Mouse (Mus musculus) CH12.LX (cell line): ENCODE data around the gene Vpreb2. TPM values are rescaled to one million over a fixed set of nuclear protein-coding genes. Genes with fewer than 3 reads are reported as not detected.

Source experiments
- DNase-seq: peaks from one replicate; pipeline ENCODE4 v3.0.0-alpha.2; 2013; ENCODE audit errors: extremely low read depth
- H3K27ac ChIP-seq: 2 replicates; pipeline ENCODE4 v1.5.1; 2012; ENCODE audit warnings: low read depth, mild to moderate bottlenecking, control low read depth, moderate library complexity; ENCODE audit not compliant: insufficient read depth
- H3K27me3 ChIP-seq: replicated peaks from 2 replicates; pipeline ENCODE3; 2012; ENCODE audit warnings: inconsistent platforms
- H3K36me3 ChIP-seq, 2 experiments: replicated peaks in 1 of 2; 2 replicates each; pipeline versions ENCODE3 to v1.6.1; 2012; ENCODE audit warnings: inconsistent platforms in 1 of 2, low read length in 1 of 2, mild to moderate bottlenecking in 1 of 2, mixed read lengths in 1 of 2, moderate library complexity in 1 of 2; ENCODE audit not compliant: control insufficient read depth in 1 of 2, insufficient read depth in 1 of 2
- H3K4me1 ChIP-seq, 2 experiments: 2 replicates each; pipeline ENCODE4 v1.6.1; 2012; ENCODE audit warnings: inconsistent platforms in 1 of 2, moderate library complexity in 1 of 2; ENCODE audit not compliant: insufficient read depth in 2 of 2, control insufficient read depth in 1 of 2
- H3K4me2 ChIP-seq: 2 replicates; pipeline ENCODE4 v1.6.1; 2012; ENCODE audit warnings: low read depth, mild to moderate bottlenecking, control low read depth; ENCODE audit not compliant: poor library complexity, insufficient read depth, severe bottlenecking
- H3K4me3 ChIP-seq, 3 experiments: fragments of 150-350 bp in 1 of 3; sonication (generic) in 1 of 3; replicated peaks in 1 of 3; 2 replicates each; pipeline versions ENCODE3 to v1.5.1; 2011 to 2012; ENCODE audit warnings: low read depth in 2 of 3, low read length in 2 of 3, mild to moderate bottlenecking in 2 of 3, moderate library complexity in 2 of 3, control low read depth in 1 of 3, improper control_type of control experiment in 1 of 3, inconsistent platforms in 1 of 3, mixed read lengths in 1 of 3; ENCODE audit not compliant: poor library complexity in 1 of 3
- H3K79me2 ChIP-seq: replicated peaks from 2 replicates; pipeline ENCODE4 v1.6.1; 2012; ENCODE audit warnings: mild to moderate bottlenecking, moderate library complexity; ENCODE audit not compliant: control insufficient read depth, poor library complexity, insufficient read depth, severe bottlenecking; ENCODE audit errors: extremely low read depth
- H3K9ac ChIP-seq: 2 replicates; pipeline ENCODE4 v1.6.1; 2012; ENCODE audit warnings: low read depth, mild to moderate bottlenecking, control low read depth, moderate library complexity; ENCODE audit not compliant: insufficient read depth
- H3K9me3 ChIP-seq: replicated peaks from 2 replicates; pipeline ENCODE3; 2012; ENCODE audit warnings: low read length, inconsistent platforms, mixed read lengths
- BHLHE40 ChIP-seq: IDR thresholded peaks from 2 replicates; pipeline ENCODE4 v1.6.1; 2011; ENCODE audit warnings: mild to moderate bottlenecking, low read depth, low read length, improper control_type of control experiment
- CHD2 ChIP-seq: IDR thresholded peaks from 2 replicates; pipeline ENCODE4 v1.6.1; 2011; ENCODE audit warnings: low read length, improper control_type of control experiment
- CTCF ChIP-seq, 2 experiments: IDR thresholded peaks in 1 of 2; conservative IDR thresholded peaks in 1 of 2; 2 replicates each; pipeline ENCODE4 v1.5.1; 2011 to 2012; ENCODE audit warnings: low read depth in 2 of 2, low read length in 2 of 2, improper control_type of control experiment in 1 of 2, inconsistent platforms in 1 of 2, mild to moderate bottlenecking in 1 of 2, moderate library complexity in 1 of 2
- EP300 ChIP-seq: IDR thresholded peaks from 2 replicates; pipeline ENCODE4 v1.6.1; 2011; ENCODE audit warnings: low read length, improper control_type of control experiment
- HCFC1 ChIP-seq: IDR thresholded peaks from 2 replicates; pipeline ENCODE4 v1.6.1; 2012; ENCODE audit warnings: low read depth, mild to moderate bottlenecking, inconsistent platforms, low read length, improper control_type of control experiment
- IRF4 ChIP-seq: IDR thresholded peaks from 2 replicates; pipeline ENCODE4 v1.6.1; 2014; ENCODE audit warnings: low read depth, mild to moderate bottlenecking, inconsistent platforms, low read length, improper control_type of control experiment
- JUND ChIP-seq: conservative IDR thresholded peaks from 2 replicates; pipeline ENCODE4 v1.6.1; 2011; ENCODE audit warnings: low read depth, low read length, improper control_type of control experiment
- KAT2A ChIP-seq: IDR thresholded peaks from 2 replicates; pipeline ENCODE4 v1.6.1; 2012; ENCODE audit warnings: low read length, improper control_type of control experiment, inconsistent platforms; ENCODE audit not compliant: insufficient replicate concordance
- MAFK ChIP-seq: IDR thresholded peaks from 2 replicates; pipeline ENCODE4 v1.6.1; 2011; ENCODE audit warnings: low read length, improper control_type of control experiment; ENCODE audit not compliant: insufficient replicate concordance
- MEF2A ChIP-seq: IDR thresholded peaks from 2 replicates; pipeline ENCODE4 v1.6.1; 2014; ENCODE audit warnings: low read depth, mild to moderate bottlenecking, inconsistent platforms, low read length, improper control_type of control experiment, borderline replicate concordance
- MXI1 ChIP-seq: IDR thresholded peaks from 2 replicates; pipeline ENCODE4 v1.6.1; 2011; ENCODE audit warnings: mild to moderate bottlenecking, low read depth, low read length, improper control_type of control experiment
- MYC ChIP-seq: IDR thresholded peaks from 2 replicates; pipeline ENCODE4 v1.6.1; 2011; ENCODE audit warnings: low read depth, mild to moderate bottlenecking, improper control_type of control experiment, low read length
- NRF1 ChIP-seq: IDR thresholded peaks from 2 replicates; pipeline ENCODE4 v1.6.1; 2014; ENCODE audit warnings: low read depth, mild to moderate bottlenecking, inconsistent platforms, low read length, improper control_type of control experiment, moderate library complexity
- POLR2AphosphoS2 ChIP-seq: IDR thresholded peaks from 2 replicates; pipeline ENCODE4 v1.6.1; 2011; ENCODE audit warnings: low read depth, low read length, improper control_type of control experiment
- RAD21 ChIP-seq: IDR thresholded peaks from 2 replicates; pipeline ENCODE4 v1.6.1; 2011; ENCODE audit warnings: low read depth, mild to moderate bottlenecking, low read length, improper control_type of control experiment, moderate library complexity
- SIN3A ChIP-seq: IDR thresholded peaks from 2 replicates; pipeline ENCODE4 v1.6.1; 2012; ENCODE audit warnings: low read length, improper control_type of control experiment, inconsistent platforms
- TCF12 ChIP-seq: IDR thresholded peaks from 2 replicates; pipeline ENCODE4 v1.6.1; 2014; ENCODE audit warnings: low read depth, mild to moderate bottlenecking, inconsistent platforms, low read length, improper control_type of control experiment
- USF1 ChIP-seq: IDR thresholded peaks from 2 replicates; pipeline ENCODE4 v1.6.1; 2014; ENCODE audit warnings: low read depth, mild to moderate bottlenecking, inconsistent platforms, low read length, improper control_type of control experiment
- USF2 ChIP-seq: conservative IDR thresholded peaks from 2 replicates; pipeline ENCODE4 v1.6.1; 2011; ENCODE audit warnings: low read depth, low read length, improper control_type of control experiment
- ZMIZ1 ChIP-seq: IDR thresholded peaks from 2 replicates; pipeline ENCODE4 v1.6.1; 2012; ENCODE audit warnings: low read depth, mild to moderate bottlenecking, inconsistent platforms, low read length, improper control_type of control experiment
- ZNF384 ChIP-seq: IDR thresholded peaks from 2 replicates; pipeline ENCODE4 v1.6.1; 2012; ENCODE audit warnings: low read depth, low read length, improper control_type of control experiment, inconsistent platforms
- dilution Hi-C: fragments of 300-500 bp; cut with MboI; formaldehyde crosslinking; loops from 2 replicates; pipeline ENCODE4 v1.14.3; 2020; ENCODE audit warnings: low sequenced_read_pairs; ENCODE audit not compliant: extremely low pct_unique_long_range_greater_than_20kb, extremely low pct_ligation_motif_present
- in situ Hi-C: fragments of 300-500 bp; cut with MboI; formaldehyde crosslinking; loops from 3 replicates; pipeline ENCODE4 v1.14.3; 2019; ENCODE audit warnings: low sequenced_read_pairs, low pct_ligation_motif_present, low pct_unique_long_range_greater_than_20kb, mixed read lengths
- polyA plus RNA-seq: library from polyadenylated mRNA; unstranded; fragments of >175 nt; gene quantifications from 2 replicates; pipeline ENCODE4 v1.2.1, GENCODE M21; 2012; ENCODE audit warnings: low read depth; ENCODE audit not compliant: insufficient read length
- total RNA-seq, 2 experiments: library from RNA; depleted of rRNA; stranded (reverse); fragments of 300-350 nt in 1 of 2; fragments of >200 nt in 1 of 2; gene quantifications; 2 replicates each; pipeline ENCODE4 v1.2.3; 2012 to 2014

Gene Vpreb2
- total and polyA plus RNA-seq, 3 experiments: 0.54 TPM; not detected in 2

DNA sequence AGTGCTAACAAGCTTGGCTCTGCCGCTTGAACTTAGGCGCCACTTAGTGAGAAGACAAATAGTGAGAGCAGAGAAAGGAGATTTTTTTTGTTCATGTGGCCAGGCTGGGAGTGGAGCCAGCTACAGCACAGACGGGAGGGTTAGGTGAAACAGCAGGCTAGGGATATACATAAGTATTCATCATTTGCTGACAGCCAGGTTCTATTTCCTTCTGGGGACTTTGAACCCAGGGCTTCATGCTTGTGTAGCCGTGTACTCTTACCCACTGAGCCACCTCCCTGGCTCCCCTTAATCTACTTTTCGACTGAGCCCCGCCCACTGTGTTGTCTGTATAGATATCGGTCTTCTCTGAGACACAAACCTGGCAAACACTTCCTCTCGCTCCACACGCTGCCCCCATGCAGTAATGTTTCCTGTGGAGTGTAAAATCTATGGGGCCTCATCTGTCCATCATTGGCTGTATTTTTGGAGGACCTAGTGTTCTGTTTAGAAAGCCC is 40.9 kb upstream of the Vpreb2 start:
- dilution Hi-C loops: no loop called here
- no peak overlapping the region for H3K4me2 ChIP-seq
- in situ Hi-C loops: no loop called here
- no peaks in the 10 kb centered on the region for H3K79me2 ChIP-seq
- peaks cover 56% of the 10 kb centered on the region for H3K27me3 ChIP-seq
- H3K27ac ChIP-seq: no peak overlapping the region
- TF ChIP-seq EP300: no peak
- no peak for TF ChIP-seq RAD21
- no peak for TF ChIP-seq TCF12
- no peak for TF ChIP-seq NRF1
- no peak for TF ChIP-seq MYC
- TF ChIP-seq, all 38 proteins: peak for 0
- Histone ChIP-seq H3K9me3 (no peaks in the 10 kb centered on the region), H3K4me1 (peaks cover 0 to 9% of the 10 kb centered on the region in 2 experiments; a peak in 2 of 4 replicates), H3K4me3 (no peak overlapping the region), H3K36me3 (no peaks in the 10 kb centered on the region), H3K9ac (no peak overlapping the region)
- DNase-seq: no peak

DNA sequence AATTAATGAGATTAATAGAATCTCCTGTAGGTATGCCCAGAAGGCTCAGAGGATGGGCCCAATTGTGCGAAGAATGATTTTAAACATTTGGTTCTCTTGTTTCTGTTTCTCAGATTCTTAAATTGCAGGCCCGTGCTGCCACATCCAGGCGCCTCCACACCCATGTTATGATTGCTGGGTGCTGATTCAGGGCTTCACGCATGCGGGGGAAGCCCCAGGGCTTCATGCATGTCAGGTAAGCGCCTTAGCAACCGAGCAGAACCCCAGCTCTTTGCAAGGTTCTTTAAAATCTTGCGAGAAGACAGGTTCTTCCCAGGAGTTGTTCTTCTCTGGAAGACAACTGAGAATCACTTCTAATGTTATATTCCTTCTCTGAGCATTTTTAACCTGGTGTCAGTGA is 36.8 kb upstream of the Vpreb2 start:
- TF ChIP-seq USF1 (no peak), MXI1 (no peak), USF2 (no peak), CHD2 (no peak), MAFK (no peak), HCFC1 (no peak), JUND (no peak), IRF4 (no peak), BHLHE40 (no peak), SIN3A (no peak), MEF2A (no peak), POLR2AphosphoS2 (no peak), CTCF (conservative IDR thresholded peaks at IDR 0.05 in 1 of 2, IDR thresholded peaks at IDR 0.05 in 1 of 2; ENCODE audit: low read depth in 2 of 2, low read length in 2 of 2) (no peak), ZMIZ1 (no peak), KAT2A (no peak), ZNF384 (no peak)
- H3K4me1 ChIP-seq: peaks cover 5 to 6% of the 10 kb centered on the region in 2 experiments; a peak in 3 of 4 replicates
- no peak overlapping the region for H3K4me3 ChIP-seq
- H3K36me3 ChIP-seq: no peaks in the 10 kb centered on the region
- no peak overlapping the region for H3K9ac ChIP-seq
- H3K9me3 ChIP-seq: no peaks in the 10 kb centered on the region
- dilution Hi-C loops (no loop called here), in situ Hi-C loops (no loop called here)
- H3K27me3 ChIP-seq: peaks cover 35% of the 10 kb centered on the region
- no peak overlapping the region for H3K4me2 ChIP-seq
- H3K27ac ChIP-seq: no peak overlapping the region
- no peak for DNase-seq
- H3K79me2 ChIP-seq: no peaks in the 10 kb centered on the region
